Mouse (Mus musculus): Measurements from ENCODE around the gene Tex21.

Tex21 gene

GRCm38 (mm10) chr12:76246646-76247045 lies at the start of gene Tex21:
TSS of gene Tex21 (minus strand) at chr12:76246746.
- DNase-seq: no peak

GRCm38 (mm10) chr12:76293192-76293591 lies 46.6 kb upstream of the Tex21 start:
- DNase-seq: peak; percentile 63

- no peak for DNase-seq
Observed at GRCm38 (mm10) chr12:76290271-76290670, 43.7 kb upstream of the Tex21 start.

- no peak for DNase-seq
Observed at GRCm38 (mm10) chr12:76289428-76289827, 42.9 kb upstream of the Tex21 start.

- DNase-seq: no peak
Observed at GRCm38 (mm10) chr12:76288494-76288893, 41.9 kb upstream of the Tex21 start.

- DNase-seq: no peak
Observed at GRCm38 (mm10) chr12:76287986-76288385, 41.4 kb upstream of the Tex21 start.

- DNase-seq: no peak
Observed at GRCm38 (mm10) chr12:76285418-76285817, 38.9 kb upstream of the Tex21 start.

GRCm38 (mm10) chr12:76282532-76283173 lies 36.1 kb upstream of the Tex21 start:
- DNase-seq: no peak

GRCm38 (mm10) chr12:76282132-76282531 lies 35.6 kb upstream of the Tex21 start:
- no peak for DNase-seq

- DNase-seq: no peak
Observed at GRCm38 (mm10) chr12:76281111-76281660, 34.6 kb upstream of the Tex21 start.

- no peak for DNase-seq
Observed at GRCm38 (mm10) chr12:76280556-76280955, 34.0 kb upstream of the Tex21 start.

- DNase-seq: no peak
Observed at GRCm38 (mm10) chr12:76278209-76278608, 31.7 kb upstream of the Tex21 start.

- DNase-seq: no peak
Observed at GRCm38 (mm10) chr12:76272610-76273524, 26.3 kb upstream of the Tex21 start.

GRCm38 (mm10) chr12:76271516-76271915 lies 25.0 kb upstream of the Tex21 start:
- no peak for DNase-seq

- DNase-seq: no peak
Observed at GRCm38 (mm10) chr12:76269196-76269595, 22.6 kb upstream of the Tex21 start.

GRCm38 (mm10) chr12:76268686-76269085 lies 22.1 kb upstream of the Tex21 start:
- DNase-seq: peak; percentile 76

- peak; percentile 76 for DNase-seq
Observed at GRCm38 (mm10) chr12:76266875-76267274, 20.3 kb upstream of the Tex21 start.

- DNase-seq: no peak
Observed at GRCm38 (mm10) chr12:76265001-76265400, 18.5 kb upstream of the Tex21 start.

GRCm38 (mm10) chr12:76264325-76264965 lies 17.9 kb upstream of the Tex21 start:
- DNase-seq: peak; percentile 78

- DNase-seq: no peak
Observed at GRCm38 (mm10) chr12:76263876-76264275, 17.3 kb upstream of the Tex21 start.

GRCm38 (mm10) chr12:76262918-76263317 lies 16.4 kb upstream of the Tex21 start:
- no peak for DNase-seq

GRCm38 (mm10) chr12:76261556-76261955 lies 15.0 kb upstream of the Tex21 start:
- DNase-seq: no peak

- DNase-seq: no peak
Observed at GRCm38 (mm10) chr12:76260673-76261072, 14.1 kb upstream of the Tex21 start.
